Mouse (Mus musculus) left cerebral cortex, postnatal 36 days (tissue): ENCODE data around the gene Selenoo. TPM values are rescaled to one million over a fixed set of nuclear protein-coding genes. Genes with fewer than 3 reads are reported as not detected.

Source experiments
- DNase-seq, 2 experiments: peaks; one replicate each; pipeline ENCODE4 v3.0.0; 2021 to 2022; ENCODE audit warnings: low spot score in 2 of 2, mixed read lengths in 1 of 2
- intact Hi-C: fragments of 180-260 bp; cut with DNase I; formaldehyde crosslinking; loops from one replicate; pipeline ENCODE4 v1.15.1; 2025
- total RNA-seq, 2 experiments: library from RNA; stranded (reverse); gene quantifications; 2 replicates each; pipeline ENCODE4 v1.2.3; 2021

Gene Selenoo
- total RNA-seq, 2 experiments from 2014 or later = 22.6 to 23.1 TPM

- intact Hi-C loops = loop anchor here (2.0 to 5.0 kb wide), 2 partner anchors 44 to 74 kb away; partner anchors contain the start of gene Dennd6b
- DNase-seq = peak; percentile 96
Measured at GRCm38 (mm10) chr15:89122649-89123366, 33.9 kb downstream of the Selenoo start, which contains the start of gene Tubgcp6. TSS of gene Tubgcp6 (minus strand) at chr15:89123112.

GRCm38 (mm10) chr15:89123595-89123994 is 34.7 kb downstream of the Selenoo start:
- intact Hi-C loops = loop anchor here (2.0 to 5.0 kb wide), 2 partner anchors 44 to 73 kb away; partner anchors contain the start of gene Dennd6b
- DNase-seq = peak in 1 of 2 experiments; percentile 64

GRCm38 (mm10) chr15:89124312-89124711 is 35.4 kb downstream of the Selenoo start:
- no peak for DNase-seq
- intact Hi-C loops = loop anchor here (5.0 kb wide), 1 partner anchor 43 kb away; no protein-coding TSS in a partner anchor

- intact Hi-C loops = loop anchor here (5.0 kb wide), 1 partner anchor 87 kb away; the partner anchor contains the start of gene Ppp6r2
- DNase-seq = no peak
Measured at GRCm38 (mm10) chr15:89125351-89125750, 36.5 kb downstream of the Selenoo start.

GRCm38 (mm10) chr15:89126622-89127021 is 37.7 kb downstream of the Selenoo start:
- intact Hi-C loops = loop anchor here (5.0 kb wide), 1 partner anchor 86 kb away; the partner anchor contains the start of gene Ppp6r2
- no peak for DNase-seq

- no peak for DNase-seq
- intact Hi-C loops = loop anchor here (5.0 kb wide), 1 partner anchor 85 kb away; the partner anchor contains the start of gene Ppp6r2
Measured at GRCm38 (mm10) chr15:89127364-89127940, 38.6 kb downstream of the Selenoo start.

GRCm38 (mm10) chr15:89128382-89129350 is 39.8 kb downstream of the Selenoo start, which contains the start of gene Hdac10:
TSS of gene Hdac10 (minus strand) at chr15:89128700.
- DNase-seq = peak; percentile 80 to 84
- intact Hi-C loops = loop anchor here (5.0 kb wide), 1 partner anchor 84 kb away; the partner anchor contains the start of gene Ppp6r2

- intact Hi-C loops = no loop called here
Measured at GRCm38 (mm10) chr15:89130245-89130644, 41.4 kb downstream of the Selenoo start.

GRCm38 (mm10) chr15:89131316-89131715 is 42.4 kb downstream of the Selenoo start:
- no peak for DNase-seq
- intact Hi-C loops = no loop called here

More at GRCm38 (mm10) chr15:89130245-89130644, 41.4 kb downstream of the Selenoo start:
- no peak for DNase-seq

- intact Hi-C loops = no loop called here
- no peak for DNase-seq
Measured at GRCm38 (mm10) chr15:89136461-89137155, 47.7 kb downstream of the Selenoo start.

- intact Hi-C loops = no loop called here
- no peak for DNase-seq
Measured at GRCm38 (mm10) chr15:89137378-89138045, 48.6 kb downstream of the Selenoo start.

- intact Hi-C loops = no loop called here
- DNase-seq = no peak
Measured at GRCm38 (mm10) chr15:89138046-89138405, 49.1 kb downstream of the Selenoo start.

- intact Hi-C loops = no loop called here
- no peak for DNase-seq
Measured at GRCm38 (mm10) chr15:89138531-89138930, 49.6 kb downstream of the Selenoo start.

- DNase-seq = peak; percentile 84 to 88
- intact Hi-C loops = no loop called here
Measured at GRCm38 (mm10) chr15:89140048-89140658, 51.3 kb downstream of the Selenoo start.

GRCm38 (mm10) chr15:89140659-89141252 is 51.9 kb downstream of the Selenoo start, which contains the start of gene Mapk12:
TSS of gene Mapk12 (minus strand) at chr15:89140703.
- DNase-seq = no peak
- intact Hi-C loops = no loop called here

- DNase-seq = no peak
- intact Hi-C loops = no loop called here
Measured at GRCm38 (mm10) chr15:89141443-89141842, 52.6 kb downstream of the Selenoo start.

GRCm38 (mm10) chr15:89141905-89142304 is 53.0 kb downstream of the Selenoo start:
- intact Hi-C loops = no loop called here
- no peak for DNase-seq
